9 mouse cellular contexts compared by ENCODE assay signal in genomic region chr2:157134479-157134931, GRCm38 (mm10). TPM values are rescaled to one million over a fixed set of nuclear protein-coding genes. Genes with fewer than 3 reads are reported as not detected.
DNase-seq lines count a peak whose midpoint lies in the region; ATAC-seq and TF ChIP-seq lines count a peak whose summit lies in the region.
"Had no signal": no experiment of that assay in that cellular context is flagged by ENCODE, and none has a peak within 500 bp of the region (broad histone marks: within the 10 kb centered on the region; RNA-seq: fewer than 3 reads in every experiment).

No protein-coding gene starts in this region.

- intact Hi-C loops in heart, postnatal 14 days (cut with DNase I) = no loop called here

- H3K4me2 ChIP-seq in liver, embryonic 13.5 days = peak overlapping the region; percentile 88

- peak; percentile 25 for DNase-seq in adrenal gland, postnatal 25 days
- DNase-seq in adrenal gland, adult 2 months = no peak
- peak; percentile 13 for DNase-seq in urinary bladder, postnatal 25 days (ENCODE audit: low spot score)
- DNase-seq in urinary bladder, postnatal 10 days (ENCODE audit: low spot score) = no peak
- DNase-seq in heart, postnatal 14 days = peak; percentile 34 to 51
- peak; percentile 43 for DNase-seq in liver, embryonic 13.5 days
- no peak for DNase-seq in layer of hippocampus, postnatal 10 days (ENCODE audit: low spot score in 2 of 2)

- WGBS in liver, embryonic 13.5 days (ENCODE audit: insufficient replicate concordance) = under 1% methylated on average over 25 of the region's 25 CpGs
- WGBS in small intestine, adult 2 months = under 1% methylated on average over 25 of the region's 25 CpGs

- peaks cover 61% of the 10 kb centered on the region for H3K4me1 ChIP-seq in liver, embryonic 13.5 days (replicated peaks)
- peaks cover 14% of the 10 kb centered on the region for H3K4me1 ChIP-seq in small intestine, adult 2 months (ENCODE audit: control insufficient read depth, insufficient read depth, insufficient read length, low read length)

- peak overlapping the region; percentile 90 for H3K9ac ChIP-seq in liver, embryonic 13.5 days

- peak overlapping the region; percentile 79 for H3K4me3 ChIP-seq in liver, embryonic 13.5 days (replicated peaks)
- peak overlapping the region; percentile 78 for H3K4me3 ChIP-seq in small intestine, adult 2 months (ENCODE audit: low read depth, low read length)

- peak overlapping the region; percentile 87 for H3K27ac ChIP-seq in liver, embryonic 13.5 days
- H3K27ac ChIP-seq in small intestine, adult 2 months (ENCODE audit: insufficient read depth, low read depth, low read length) = peak overlapping the region; percentile 47

- no peak for TF ChIP-seq POLR2A in small intestine, adult 2 months (IDR thresholded peaks at IDR 0.05; ENCODE audit: low read depth, low read length)

- ATAC-seq in liver, embryonic 13.5 days (ENCODE audit: low read depth) = peak; percentile 57

- no peaks in the 10 kb centered on the region for H3K9me3 ChIP-seq in liver, embryonic 13.5 days (replicated peaks)

- H3K27me3 ChIP-seq in liver, embryonic 13.5 days = no peaks in the 10 kb centered on the region
- no peaks in the 10 kb centered on the region for H3K27me3 ChIP-seq in small intestine, adult 2 months (ENCODE audit: control insufficient read depth, insufficient read depth, low read length)

- TF ChIP-seq CTCF in small intestine, adult 2 months (IDR thresholded peaks at IDR 0.05; ENCODE audit: extremely low read depth, insufficient read length, insufficient replicate concordance, low read depth, low read length) = no peak

- H3K36me3 ChIP-seq in liver, embryonic 13.5 days = no peaks in the 10 kb centered on the region
- H3K36me3 ChIP-seq in small intestine, adult 2 months (ENCODE audit: control insufficient read depth, insufficient read depth, low read length) = no peaks in the 10 kb centered on the region

RNA-seq across cellular contexts. Expression of gene Samhd1, which starts 0.6 kb away (rescaled TPM):
- 18.0 and 26.1 TPM in 2 replicates for total RNA-seq in adrenal gland, postnatal 25 days (2021)
- 10 to 100 TPM; 23.0 to 26.8 TPM for total RNA-seq in adrenal gland, adult 2 months (2021)
- 11.7 and 13.4 TPM in 2 replicates for polyA plus RNA-seq in adrenal gland, adult 2 months (2012; rRNA removed)
- 10 to 100 TPM; 21.9 to 22.4 TPM for total RNA-seq in heart, postnatal 14 days (2021)
- polyA plus RNA-seq in liver, embryonic 13.5 days (2015; fragmentation: Nextera tagmentation; extraction: Ambion mirVana) = 19.4 and 21.5 TPM in 2 replicates
- polyA plus RNA-seq in small intestine, adult 2 months (2012; rRNA removed) = 18.9 and 47.7 TPM in 2 replicates
- 10 to 100 TPM; 14.6 TPM for total RNA-seq in layer of hippocampus, postnatal 10 days (2021)

RNA-seq across cellular contexts. Expression of gene Tldc2, which starts 47.6 kb away (rescaled TPM):
- total RNA-seq in adrenal gland, postnatal 25 days (2021) = not detected in 2 replicates
- not detected for total RNA-seq in adrenal gland, adult 2 months (2021)
- 0.19 TPM in 1 of 2 replicates, not detected in the other for polyA plus RNA-seq in adrenal gland, adult 2 months (2012; rRNA removed)
- total RNA-seq in heart, postnatal 14 days (2021) = not detected
- polyA plus RNA-seq in liver, embryonic 13.5 days (2015; fragmentation: Nextera tagmentation; extraction: Ambion mirVana) = not detected in 2 replicates
- polyA plus RNA-seq in small intestine, adult 2 months (2012; rRNA removed) = 8.8 and 12.4 TPM in 2 replicates
- not detected for total RNA-seq in layer of hippocampus, postnatal 10 days (2021)
- total RNA-seq: left cerebral cortex, adult 18-20 months had no signal

RNA-seq across cellular contexts. Expression of gene Soga1, which starts 55.5 kb away (rescaled TPM):
- 45.8 and 49.1 TPM in 2 replicates for total RNA-seq in adrenal gland, postnatal 25 days (2021)
- total RNA-seq in adrenal gland, adult 2 months (2021) = 10 to 100 TPM; 30.9 to 36.6 TPM
- polyA plus RNA-seq in adrenal gland, adult 2 months (2012; rRNA removed) = 31.1 and 33.1 TPM in 2 replicates
- total RNA-seq in heart, postnatal 14 days (2021) = 10 to 100 TPM; 22.8 to 23.8 TPM
- 1.7 and 1.8 TPM in 2 replicates for polyA plus RNA-seq in liver, embryonic 13.5 days (2015; fragmentation: Nextera tagmentation; extraction: Ambion mirVana)
- polyA plus RNA-seq in small intestine, adult 2 months (2012; rRNA removed) = 4.6 and 6.3 TPM in 2 replicates
- total RNA-seq in layer of hippocampus, postnatal 10 days (2021) = 10 to 100 TPM; 74.1 to 79.6 TPM

Comparison
In these comparisons a context has a peak if more than half of its experiments do, and no peak if none do; other contexts are left out.
1. DNase-seq: peak in adrenal gland, postnatal 25 days (single experiment), urinary bladder, postnatal 25 days (single experiment), heart, postnatal 14 days (2 of 2) and liver, embryonic 13.5 days (single experiment); none in adrenal gland, adult 2 months (single experiment), urinary bladder, postnatal 10 days (single experiment) and layer of hippocampus, postnatal 10 days (0 of 2).